In the genomic region with DNA sequence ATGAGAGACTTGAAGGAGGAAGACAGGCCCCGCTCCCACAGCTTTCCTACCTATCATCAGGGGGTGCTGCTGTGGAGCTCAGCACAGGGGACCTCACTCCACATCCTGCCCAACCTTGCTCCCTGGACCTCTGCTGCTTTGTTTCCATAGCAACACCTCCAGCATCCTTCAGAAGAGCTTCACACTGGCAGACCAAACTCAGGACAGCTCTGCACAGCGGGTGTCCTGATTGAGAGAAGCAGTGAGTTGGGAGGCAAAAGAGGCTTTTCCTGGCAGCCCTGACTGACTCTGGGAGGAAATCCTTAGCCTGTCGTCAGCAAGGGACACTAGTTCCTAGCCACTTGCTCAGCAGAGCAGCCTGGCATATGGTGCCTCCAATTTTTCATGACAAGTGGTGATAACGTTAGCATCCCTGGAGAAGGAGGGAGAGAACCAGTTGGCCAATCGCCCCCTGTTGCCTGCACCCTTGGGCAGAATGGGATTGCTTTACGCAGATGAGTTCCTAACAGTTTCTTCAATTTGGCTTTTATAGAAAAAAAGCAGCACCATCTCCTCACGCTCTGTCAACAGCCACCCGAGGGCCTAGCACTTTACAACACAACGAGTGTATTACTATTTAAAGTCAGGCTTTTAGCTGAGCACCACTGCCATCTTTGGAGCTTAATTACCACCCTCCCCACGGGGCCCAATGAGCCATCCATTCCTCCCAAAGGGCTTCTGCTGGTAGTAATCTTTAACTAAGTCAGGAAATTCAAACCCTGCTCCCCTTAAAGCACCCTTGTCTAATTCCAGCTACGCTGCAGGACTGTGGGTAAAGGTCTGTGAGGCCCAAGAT, we compare ENCODE assay signal across 10 mouse cellular contexts.
DNase-seq lines count a peak whose midpoint lies in the region; ATAC-seq and TF ChIP-seq lines count a peak whose summit lies in the region.
"Had no signal": no experiment of that assay in that cellular context is flagged by ENCODE, and none has a peak within 500 bp of the region (broad histone marks: within the 10 kb centered on the region; RNA-seq: fewer than 3 reads in every experiment).

No protein-coding gene starts in this region.

- peaks cover 16% of the 10 kb centered on the region for H3K4me1 ChIP-seq in forebrain, embryonic 10.5 days
- no peaks in the 10 kb centered on the region; the same call in 1 of the 2 replicates for H3K4me1 ChIP-seq in forebrain, embryonic 11.5 days (replicated peaks; ENCODE audit: control insufficient read depth, insufficient read depth, low read length)
- H3K4me1 ChIP-seq in hindbrain, embryonic 10.5 days (replicated peaks), result peaks cover 16% of the 10 kb centered on the region
- H3K4me1 ChIP-seq in midbrain, postnatal 0 days (ENCODE audit: insufficient read depth, low read length), result peaks cover 13% of the 10 kb centered on the region; the same call in 1 of the 2 replicates
- H3K4me1 ChIP-seq: heart, embryonic 15.5 days had no signal

- DNase-seq in forebrain, embryonic 10.5 days (ENCODE audit: extremely low spot score, low spot score), result peak; percentile 25
- DNase-seq in forebrain, embryonic 11.5 days (ENCODE audit: low spot score), result no peak
- peak; percentile 79 to 80 for DNase-seq in cerebellum, postnatal 14 days
- peak; percentile 18 for DNase-seq in hindbrain, embryonic 10.5 days (ENCODE audit: low spot score)
- peak; percentile 81 for DNase-seq in midbrain, postnatal 0 days (ENCODE audit: low spot score)
- DNase-seq in thymus, adult 18-20 months, result no peak
- no peak for DNase-seq in spleen, adult 18-20 months
- DNase-seq in adrenal gland, adult 8-10 months, result no peak

- no peaks in the 10 kb centered on the region for H3K27me3 ChIP-seq in forebrain, embryonic 10.5 days (ENCODE audit: poor library complexity, severe bottlenecking)
- no peaks in the 10 kb centered on the region for H3K27me3 ChIP-seq in forebrain, embryonic 11.5 days (ENCODE audit: control insufficient read depth, insufficient read depth, low read length)
- no peaks in the 10 kb centered on the region for H3K27me3 ChIP-seq in hindbrain, embryonic 10.5 days (ENCODE audit: insufficient read depth, poor library complexity, severe bottlenecking)
- no peaks in the 10 kb centered on the region for H3K27me3 ChIP-seq in midbrain, postnatal 0 days (ENCODE audit: insufficient read depth, low read length)
- H3K27me3 ChIP-seq: heart, embryonic 15.5 days had no signal

- no peak overlapping the region for H3K9ac ChIP-seq in forebrain, embryonic 11.5 days (ENCODE audit: low read length)
- no peak overlapping the region for H3K9ac ChIP-seq in midbrain, postnatal 0 days (replicated peaks; ENCODE audit: low read length, poor library complexity, severe bottlenecking)
- H3K9ac ChIP-seq: heart, embryonic 15.5 days had no signal

- H3K4me3 ChIP-seq in forebrain, embryonic 10.5 days, result no peak overlapping the region
- H3K4me3 ChIP-seq in forebrain, embryonic 11.5 days (ENCODE audit: low read depth, low read length), result no peak overlapping the region
- no peak overlapping the region for H3K4me3 ChIP-seq in hindbrain, embryonic 10.5 days
- no peak overlapping the region for H3K4me3 ChIP-seq in midbrain, postnatal 0 days (ENCODE audit: low read depth, low read length)
- H3K4me3 ChIP-seq: heart, embryonic 15.5 days; limb, embryonic 10.5 days had no signal

- H3K9me3 ChIP-seq in forebrain, embryonic 10.5 days, result no peaks in the 10 kb centered on the region
- H3K9me3 ChIP-seq in forebrain, embryonic 11.5 days (ENCODE audit: control insufficient read depth, low read length), result no peaks in the 10 kb centered on the region
- H3K9me3 ChIP-seq in hindbrain, embryonic 10.5 days, result no peaks in the 10 kb centered on the region
- H3K9me3 ChIP-seq in midbrain, postnatal 0 days (ENCODE audit: low read length), result no peaks in the 10 kb centered on the region
- H3K9me3 ChIP-seq: heart, embryonic 15.5 days; limb, embryonic 10.5 days had no signal

- no peaks in the 10 kb centered on the region for H3K36me3 ChIP-seq in forebrain, embryonic 10.5 days (replicated peaks)
- H3K36me3 ChIP-seq in forebrain, embryonic 11.5 days (ENCODE audit: control insufficient read depth, insufficient read depth, low read length), result no peaks in the 10 kb centered on the region
- H3K36me3 ChIP-seq in hindbrain, embryonic 10.5 days, result no peaks in the 10 kb centered on the region
- no peaks in the 10 kb centered on the region for H3K36me3 ChIP-seq in midbrain, postnatal 0 days (ENCODE audit: insufficient read depth, low read length)
- H3K36me3 ChIP-seq: heart, embryonic 15.5 days; limb, embryonic 10.5 days had no signal

- ATAC-seq in forebrain, embryonic 11.5 days (replicated peaks; ENCODE audit: low FRiP score), result no peak; the same call in 1 of the 2 replicates
- peak; percentile 62 for ATAC-seq in midbrain, postnatal 0 days (ENCODE audit: low FRiP score)

- TF ChIP-seq CTCF in midbrain, postnatal 0 days (IDR thresholded peaks at IDR 0.05), result no peak

- 42% methylated on average over 11 of the region's 11 CpGs for WGBS in forebrain, embryonic 10.5 days
- WGBS in forebrain, embryonic 11.5 days, result 44% methylated on average over 11 of the region's 11 CpGs
- 38% methylated on average over 11 of the region's 11 CpGs for WGBS in hindbrain, embryonic 10.5 days
- WGBS in midbrain, postnatal 0 days, result 26% methylated on average over 11 of the region's 11 CpGs

- no peak overlapping the region for H3K4me2 ChIP-seq in forebrain, embryonic 11.5 days (ENCODE audit: low read depth, low read length, severe bottlenecking)
- peak overlapping the region; percentile 24; the same call in 1 of the 2 replicates for H3K4me2 ChIP-seq in midbrain, postnatal 0 days (ENCODE audit: low read depth, low read length, poor library complexity, severe bottlenecking)
- H3K4me2 ChIP-seq: heart, embryonic 15.5 days had no signal

- no peak overlapping the region for H3K27ac ChIP-seq in forebrain, embryonic 10.5 days
- H3K27ac ChIP-seq in forebrain, embryonic 11.5 days (ENCODE audit: low read depth, low read length), result no peak overlapping the region
- H3K27ac ChIP-seq in hindbrain, embryonic 10.5 days, result no peak overlapping the region
- H3K27ac ChIP-seq in midbrain, postnatal 0 days (ENCODE audit: low read depth, low read length), result peak overlapping the region; percentile 67
- H3K27ac ChIP-seq: heart, embryonic 15.5 days; limb, embryonic 10.5 days had no signal

Comparison
In these comparisons a context has a peak if more than half of its experiments do, and no peak if none do; other contexts are left out.
1. DNase-seq: peak in forebrain, embryonic 10.5 days (single experiment), cerebellum, postnatal 14 days (2 of 2), hindbrain, embryonic 10.5 days (single experiment) and midbrain, postnatal 0 days (single experiment); none in forebrain, embryonic 11.5 days (single experiment), thymus, adult 18-20 months (0 of 2), spleen, adult 18-20 months (0 of 2) and adrenal gland, adult 8-10 months (single experiment).